Mouse (Mus musculus): ENCODE data around the gene Grm8. TPM values are rescaled to one million over a fixed set of nuclear protein-coding genes. Genes with fewer than 3 reads are reported as not detected.

Gene Grm8
- polyA plus RNA-seq, 1 experiment from 2014 or later, result 1.9 TPM

DNA sequence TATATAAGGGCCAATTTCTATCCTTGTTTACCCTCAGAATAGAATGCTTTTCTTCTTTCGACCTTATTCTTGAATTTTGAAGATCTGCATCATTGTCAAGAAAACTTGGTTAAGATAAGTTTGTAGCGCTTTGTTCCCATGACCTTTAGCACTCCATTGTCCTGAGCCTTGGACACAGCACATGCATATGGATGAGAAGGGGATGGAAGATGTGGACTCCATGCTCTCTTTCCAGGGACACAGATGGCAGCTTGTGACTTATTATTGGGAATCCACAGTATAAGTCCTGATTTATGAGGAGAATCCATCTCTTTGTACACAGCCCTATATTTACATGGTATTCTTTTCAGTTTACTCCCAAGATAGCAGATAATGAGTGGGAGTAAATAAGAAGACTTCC is 554.5 kb downstream of the Grm8 start:
- DNase-seq (ENCODE audit: low spot score) (no peak), ATAC-seq (ENCODE audit: low FRiP score) (no peak)
- no peaks in the 10 kb centered on the region for H3K36me3 ChIP-seq (ENCODE audit: control insufficient read depth, insufficient read depth, low read length)
- no peaks in the 10 kb centered on the region for H3K4me1 ChIP-seq (replicated peaks; ENCODE audit: control insufficient read depth, insufficient read depth, low read length)
- H3K9ac ChIP-seq (ENCODE audit: low read depth, low read length), result no peak overlapping the region
- no peak overlapping the region for H3K4me2 ChIP-seq (replicated peaks; ENCODE audit: low read depth, low read length)
- H3K4me3 ChIP-seq (ENCODE audit: low read depth, low read length), result no peak overlapping the region
- no peaks in the 10 kb centered on the region for H3K27me3 ChIP-seq (ENCODE audit: control insufficient read depth, insufficient read depth, low read length)
- 42% methylated on average over 2 of the region's 2 CpGs for WGBS
- no peaks in the 10 kb centered on the region for H3K9me3 ChIP-seq (ENCODE audit: control insufficient read depth, low read length)
- H3K27ac ChIP-seq (ENCODE audit: low read depth, low read length), result no peak overlapping the region

DNA sequence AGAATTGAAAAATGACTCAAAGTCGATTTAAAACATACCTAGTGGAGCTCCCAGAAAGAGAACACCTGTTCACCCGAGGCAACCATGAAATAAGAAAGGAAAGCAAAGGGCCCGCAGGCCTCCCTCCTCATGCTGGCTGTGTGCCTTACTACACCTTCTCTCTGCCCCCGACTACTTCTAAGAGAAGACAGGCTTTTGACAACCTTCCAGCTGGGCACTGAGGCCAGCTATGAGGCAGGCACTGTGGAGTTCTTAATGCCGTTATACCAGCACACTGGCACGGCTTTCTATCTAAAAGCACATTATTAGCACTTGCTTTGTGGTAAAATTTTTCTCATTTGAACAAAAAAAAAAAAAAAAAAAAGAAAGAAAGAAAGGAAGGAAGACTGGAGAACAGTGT is 589.5 kb downstream of the Grm8 start:
- Histone ChIP-seq H3K4me3 (ENCODE audit: low read depth, low read length) (no peak overlapping the region), H3K27ac (ENCODE audit: low read depth, low read length) (no peak overlapping the region), H3K9ac (ENCODE audit: low read depth, low read length) (no peak overlapping the region), H3K36me3 (ENCODE audit: control insufficient read depth, insufficient read depth, low read length) (no peaks in the 10 kb centered on the region), H3K27me3 (ENCODE audit: control insufficient read depth, insufficient read depth, low read length) (no peaks in the 10 kb centered on the region), H3K4me1 (replicated peaks; ENCODE audit: control insufficient read depth, insufficient read depth, low read length) (no peaks in the 10 kb centered on the region), H3K4me2 (replicated peaks; ENCODE audit: low read depth, low read length) (no peak overlapping the region), H3K9me3 (ENCODE audit: control insufficient read depth, low read length) (no peaks in the 10 kb centered on the region)
- no peak for DNase-seq (ENCODE audit: low spot score)
- WGBS, result 78% methylated on average over 6 of the region's 6 CpGs
- no peak for ATAC-seq (ENCODE audit: low FRiP score)

DNA sequence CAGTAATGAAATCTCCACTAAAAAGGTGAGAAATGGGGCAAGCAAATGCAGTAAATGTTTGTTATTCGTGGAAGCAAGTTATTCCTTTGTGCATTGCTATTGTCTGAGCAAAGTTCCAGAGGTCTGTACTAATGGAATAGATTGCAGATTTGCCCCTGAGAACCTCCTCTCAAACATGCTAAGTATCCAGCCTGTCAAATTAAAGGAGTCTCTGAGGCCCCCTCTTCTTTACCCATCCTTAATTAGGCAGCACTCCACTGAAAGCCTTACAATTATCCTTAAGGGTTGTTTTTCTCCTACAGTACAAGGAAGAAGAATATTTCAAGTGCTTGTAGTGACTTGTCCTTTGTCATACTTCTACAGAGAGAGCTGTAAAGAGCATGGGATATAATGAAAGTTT is 617.4 kb downstream of the Grm8 start:
- DNase-seq (ENCODE audit: low spot score) (no peak), ATAC-seq (ENCODE audit: low FRiP score) (no peak)
- H3K36me3 ChIP-seq (ENCODE audit: control insufficient read depth, insufficient read depth, low read length), result no peaks in the 10 kb centered on the region
- H3K4me1 ChIP-seq (replicated peaks; ENCODE audit: control insufficient read depth, insufficient read depth, low read length), result no peaks in the 10 kb centered on the region
- 79% methylated on average over 1 of the region's 1 CpGs for WGBS
- no peaks in the 10 kb centered on the region for H3K9me3 ChIP-seq (ENCODE audit: control insufficient read depth, low read length)
- no peak overlapping the region for H3K4me2 ChIP-seq (replicated peaks; ENCODE audit: low read depth, low read length)
- H3K27ac ChIP-seq (ENCODE audit: low read depth, low read length), result no peak overlapping the region
- H3K9ac ChIP-seq (ENCODE audit: low read depth, low read length), result no peak overlapping the region
- H3K27me3 ChIP-seq (ENCODE audit: control insufficient read depth, insufficient read depth, low read length), result no peaks in the 10 kb centered on the region
- no peak overlapping the region for H3K4me3 ChIP-seq (ENCODE audit: low read depth, low read length)

DNA sequence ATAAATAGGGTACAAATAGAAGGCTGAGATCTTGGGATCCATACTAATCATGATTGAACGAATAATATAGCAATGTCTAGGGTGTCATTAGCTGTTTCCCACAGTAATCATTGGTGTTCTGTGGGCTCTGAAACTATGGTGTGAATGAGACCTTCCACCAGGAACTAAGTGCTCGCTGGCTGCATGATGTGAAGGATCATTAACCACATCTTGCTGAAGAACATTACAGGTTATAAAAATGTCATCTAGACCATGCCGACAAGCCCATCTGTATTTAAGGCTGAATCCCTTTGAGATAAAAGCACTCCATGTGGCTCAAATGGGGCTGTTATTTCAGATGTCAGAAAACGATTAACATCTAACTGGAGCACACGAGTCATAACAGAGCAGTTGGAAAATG is 674.0 kb downstream of the Grm8 start:
- no peak overlapping the region for H3K9ac ChIP-seq (ENCODE audit: low read depth, low read length)
- H3K27ac ChIP-seq (ENCODE audit: low read depth, low read length), result no peak overlapping the region
- no peaks in the 10 kb centered on the region for H3K9me3 ChIP-seq (ENCODE audit: control insufficient read depth, low read length)
- ATAC-seq (ENCODE audit: low FRiP score) (no peak), DNase-seq (ENCODE audit: low spot score) (no peak)
- no peaks in the 10 kb centered on the region for H3K4me1 ChIP-seq (replicated peaks; ENCODE audit: control insufficient read depth, insufficient read depth, low read length)
- no peaks in the 10 kb centered on the region for H3K36me3 ChIP-seq (ENCODE audit: control insufficient read depth, insufficient read depth, low read length)
- 72% methylated on average over 5 of the region's 5 CpGs for WGBS
- no peak overlapping the region for H3K4me2 ChIP-seq (replicated peaks; ENCODE audit: low read depth, low read length)
- H3K4me3 ChIP-seq (ENCODE audit: low read depth, low read length), result no peak overlapping the region
- H3K27me3 ChIP-seq (ENCODE audit: control insufficient read depth, insufficient read depth, low read length), result no peaks in the 10 kb centered on the region

DNA sequence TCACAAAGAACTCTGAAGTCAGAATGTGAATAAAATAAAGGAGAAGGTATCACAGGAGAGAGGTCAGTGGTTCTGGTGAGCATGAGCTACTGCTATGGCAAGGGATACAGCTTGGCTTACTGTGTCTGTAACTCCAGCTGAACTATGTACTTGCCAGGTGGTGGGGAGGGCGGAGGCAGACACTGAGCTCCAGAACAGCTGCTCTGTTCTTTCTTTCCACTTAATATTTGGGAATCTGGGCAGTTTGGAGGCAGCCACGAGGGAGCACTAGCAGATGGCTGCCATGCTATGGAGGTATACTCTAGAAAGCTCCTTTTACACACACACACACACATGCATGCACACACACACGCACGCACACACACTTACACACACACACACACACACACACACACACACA is 726.5 kb downstream of the Grm8 start:
- no peak overlapping the region for H3K4me2 ChIP-seq (replicated peaks; ENCODE audit: low read depth, low read length)
- no peak overlapping the region for H3K9ac ChIP-seq (ENCODE audit: low read depth, low read length)
- no peaks in the 10 kb centered on the region for H3K9me3 ChIP-seq (ENCODE audit: control insufficient read depth, low read length)
- DNase-seq (ENCODE audit: low spot score) (peak; percentile 7), ATAC-seq (ENCODE audit: low FRiP score) (peak; percentile 57)
- no peaks in the 10 kb centered on the region for H3K27me3 ChIP-seq (ENCODE audit: control insufficient read depth, insufficient read depth, low read length)
- no peak overlapping the region for H3K27ac ChIP-seq (ENCODE audit: low read depth, low read length)
- no peaks in the 10 kb centered on the region for H3K36me3 ChIP-seq (ENCODE audit: control insufficient read depth, insufficient read depth, low read length)
- WGBS, result 76% methylated on average over 4 of the region's 4 CpGs
- H3K4me3 ChIP-seq (ENCODE audit: low read depth, low read length), result no peak overlapping the region
- no peaks in the 10 kb centered on the region for H3K4me1 ChIP-seq (replicated peaks; ENCODE audit: control insufficient read depth, insufficient read depth, low read length)

DNA sequence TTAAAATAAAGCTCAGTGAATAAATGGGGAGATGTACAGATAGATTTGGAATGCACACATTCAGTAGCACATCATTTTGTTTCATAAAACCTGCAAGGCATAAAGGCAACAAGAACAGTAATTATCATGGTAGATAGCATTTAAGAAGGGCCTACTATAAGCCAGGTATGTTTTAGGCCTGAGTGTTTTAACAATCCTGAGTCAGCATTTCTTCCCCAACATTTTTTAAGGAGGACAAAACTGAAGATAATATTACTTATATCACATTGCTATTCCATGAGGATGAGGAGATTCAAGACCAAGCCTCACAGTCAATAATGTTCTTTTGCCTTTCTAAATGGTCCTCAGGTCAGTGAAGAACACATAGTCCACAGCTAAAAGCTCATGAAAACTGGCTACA is 762.6 kb downstream of the Grm8 start:
- H3K9ac ChIP-seq (ENCODE audit: low read depth, low read length), result no peak overlapping the region
- H3K27ac ChIP-seq (ENCODE audit: low read depth, low read length), result no peak overlapping the region
- no peaks in the 10 kb centered on the region for H3K9me3 ChIP-seq (ENCODE audit: control insufficient read depth, low read length)
- no peaks in the 10 kb centered on the region for H3K36me3 ChIP-seq (ENCODE audit: control insufficient read depth, insufficient read depth, low read length)
- H3K4me1 ChIP-seq (replicated peaks; ENCODE audit: control insufficient read depth, insufficient read depth, low read length), result no peaks in the 10 kb centered on the region
- ATAC-seq (ENCODE audit: low FRiP score) (no peak), DNase-seq (ENCODE audit: low spot score) (no peak)
- no peak overlapping the region for H3K4me2 ChIP-seq (replicated peaks; ENCODE audit: low read depth, low read length)
- no peak overlapping the region for H3K4me3 ChIP-seq (ENCODE audit: low read depth, low read length)
- H3K27me3 ChIP-seq (ENCODE audit: control insufficient read depth, insufficient read depth, low read length), result no peaks in the 10 kb centered on the region

DNA sequence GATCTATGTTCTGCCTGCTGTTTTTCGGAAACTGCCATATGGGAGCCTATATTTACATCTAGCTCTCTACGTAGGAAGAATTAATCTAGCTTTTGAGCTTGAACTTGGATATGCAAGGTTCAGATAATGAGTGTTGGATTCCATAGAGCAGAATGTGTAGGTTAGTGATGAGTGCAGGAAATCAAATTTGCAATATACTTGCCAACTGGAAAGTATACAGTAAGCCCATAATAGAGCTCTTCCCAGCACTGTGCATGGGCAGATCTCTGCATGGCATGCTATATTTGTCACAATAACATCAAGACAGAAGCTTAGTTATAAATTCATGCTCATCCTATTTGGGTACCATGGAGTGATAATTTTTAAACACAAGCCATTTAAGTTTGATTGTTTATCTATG is 763.9 kb downstream of the Grm8 start:
- H3K9me3 ChIP-seq (ENCODE audit: control insufficient read depth, low read length), result no peaks in the 10 kb centered on the region
- H3K4me2 ChIP-seq (replicated peaks; ENCODE audit: low read depth, low read length), result no peak overlapping the region
- H3K36me3 ChIP-seq (ENCODE audit: control insufficient read depth, insufficient read depth, low read length), result no peaks in the 10 kb centered on the region
- DNase-seq (ENCODE audit: low spot score) (no peak), ATAC-seq (ENCODE audit: low FRiP score) (no peak)
- H3K4me1 ChIP-seq (replicated peaks; ENCODE audit: control insufficient read depth, insufficient read depth, low read length), result no peaks in the 10 kb centered on the region
- H3K27ac ChIP-seq (ENCODE audit: low read depth, low read length), result no peak overlapping the region
- WGBS, result 78% methylated on average over 2 of the region's 2 CpGs
- H3K9ac ChIP-seq (ENCODE audit: low read depth, low read length), result no peak overlapping the region
- no peak overlapping the region for H3K4me3 ChIP-seq (ENCODE audit: low read depth, low read length)
- H3K27me3 ChIP-seq (ENCODE audit: control insufficient read depth, insufficient read depth, low read length), result no peaks in the 10 kb centered on the region

DNA sequence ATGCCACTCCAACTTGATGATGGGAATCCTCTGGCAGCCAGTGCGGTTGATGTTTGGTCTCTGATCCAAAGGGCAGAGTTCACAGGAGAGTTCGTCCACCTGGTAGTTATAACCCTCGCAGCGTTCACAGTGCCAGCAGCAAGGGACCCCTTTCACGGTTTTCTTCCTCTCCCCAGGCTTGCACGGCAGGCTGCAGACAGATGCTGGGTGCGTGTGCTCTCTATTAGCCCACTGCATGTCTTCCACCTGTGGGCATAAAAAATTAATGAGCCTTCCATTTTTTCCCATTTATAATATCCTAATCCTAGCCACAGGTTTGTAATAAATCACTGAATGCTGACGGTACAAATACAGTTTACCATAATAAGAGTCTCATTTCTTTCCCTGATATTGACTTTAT is 771.2 kb downstream of the Grm8 start:
- ATAC-seq (ENCODE audit: low FRiP score) (no peak), DNase-seq (ENCODE audit: low spot score) (no peak)
- H3K4me2 ChIP-seq (replicated peaks; ENCODE audit: low read depth, low read length), result no peak overlapping the region
- WGBS, result 78% methylated on average over 8 of the region's 8 CpGs
- no peaks in the 10 kb centered on the region for H3K27me3 ChIP-seq (ENCODE audit: control insufficient read depth, insufficient read depth, low read length)
- no peaks in the 10 kb centered on the region for H3K36me3 ChIP-seq (ENCODE audit: control insufficient read depth, insufficient read depth, low read length)
- no peak overlapping the region for H3K9ac ChIP-seq (ENCODE audit: low read depth, low read length)
- H3K27ac ChIP-seq (ENCODE audit: low read depth, low read length), result no peak overlapping the region
- H3K9me3 ChIP-seq (ENCODE audit: control insufficient read depth, low read length), result no peaks in the 10 kb centered on the region
- H3K4me1 ChIP-seq (replicated peaks; ENCODE audit: control insufficient read depth, insufficient read depth, low read length), result no peaks in the 10 kb centered on the region
- H3K4me3 ChIP-seq (ENCODE audit: low read depth, low read length), result no peak overlapping the region

DNA sequence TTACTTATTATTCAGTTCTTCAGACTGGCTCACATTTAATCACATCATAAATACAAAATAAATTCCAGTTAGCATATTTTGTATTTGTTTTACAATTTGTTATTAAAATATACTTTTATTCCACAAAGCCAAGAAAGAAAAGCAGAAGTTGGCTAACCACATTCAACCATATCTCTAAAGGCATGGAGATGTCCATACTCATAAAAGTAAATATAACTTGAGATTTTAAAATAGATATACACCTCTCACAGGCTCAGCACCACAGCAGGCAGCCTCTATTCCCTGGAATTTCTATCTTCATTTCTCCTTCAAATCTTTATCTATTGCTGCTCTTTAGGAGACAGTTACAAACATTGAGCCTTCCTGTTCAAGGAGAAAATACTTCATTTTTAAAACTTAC is 774.5 kb downstream of the Grm8 start:
- Histone ChIP-seq H3K4me3 (ENCODE audit: low read depth, low read length) (no peak overlapping the region), H3K27ac (ENCODE audit: low read depth, low read length) (no peak overlapping the region), H3K36me3 (ENCODE audit: control insufficient read depth, insufficient read depth, low read length) (no peaks in the 10 kb centered on the region), H3K9me3 (ENCODE audit: control insufficient read depth, low read length) (no peaks in the 10 kb centered on the region), H3K4me2 (replicated peaks; ENCODE audit: low read depth, low read length) (no peak overlapping the region), H3K4me1 (replicated peaks; ENCODE audit: control insufficient read depth, insufficient read depth, low read length) (no peaks in the 10 kb centered on the region), H3K27me3 (ENCODE audit: control insufficient read depth, insufficient read depth, low read length) (no peaks in the 10 kb centered on the region), H3K9ac (ENCODE audit: low read depth, low read length) (no peak overlapping the region)
- no peak for DNase-seq (ENCODE audit: low spot score)
- ATAC-seq (ENCODE audit: low FRiP score), result no peak
